Mouse (Mus musculus) heart, postnatal 0 days (tissue): ENCODE data around the gene Irak2. TPM values are rescaled to one million over a fixed set of nuclear protein-coding genes. Genes with fewer than 3 reads are reported as not detected.
A peak's percentile ranks its signal among the peaks of the same experiment; 100 is the strongest.
"Not testable (repeated sequence)": the region's sequence is repeated elsewhere in the genome, so short reads cannot be mapped to it uniquely, and the experiment has no call there.

Experiments
- ATAC-seq: fragments of 200-750 bp; cut with Nextera tagmentation; 2 replicates; pipeline ENCODE4 v1.8.0; 2017; ENCODE audit warnings: low read depth, moderate number of reproducible peaks, moderate library complexity; ENCODE audit not compliant: insufficient read depth
- DNase-seq: peaks from one replicate; pipeline ENCODE4 v3.0.0-alpha.2; 2016; ENCODE audit warnings: low spot score
- H3K27ac ChIP-seq: fragments of 300-500 bp; sonication (generic); 2 replicates; pipeline ENCODE4 v1.5.1; 2014; ENCODE audit warnings: low read depth, mild to moderate bottlenecking
- H3K27me3 ChIP-seq: fragments of 300-500 bp; sonication (generic); 2 replicates; pipeline ENCODE4 v1.6.1; 2014; ENCODE audit warnings: low read length, mixed read lengths; ENCODE audit not compliant: control insufficient read depth, insufficient read depth
- H3K36me3 ChIP-seq: fragments of 300-500 bp; sonication (generic); replicated peaks from 2 replicates; pipeline ENCODE4 v1.6.1; 2014; ENCODE audit warnings: low read length, mixed read lengths; ENCODE audit not compliant: control insufficient read depth, insufficient read depth
- H3K4me1 ChIP-seq: fragments of 300-500 bp; sonication (generic); 2 replicates; pipeline ENCODE4 v1.6.1; 2014; ENCODE audit warnings: antibody characterized with exemption; ENCODE audit not compliant: control insufficient read depth, insufficient read depth
- H3K4me2 ChIP-seq: fragments of 300-500 bp; sonication (generic); 2 replicates; pipeline ENCODE4 v1.6.1; 2014; ENCODE audit warnings: low read depth, mild to moderate bottlenecking, low read length, moderate library complexity
- H3K4me3 ChIP-seq: fragments of 300-500 bp; sonication (generic); 2 replicates; pipeline ENCODE4 v1.5.1; 2014; ENCODE audit warnings: low read depth, low read length
- H3K9ac ChIP-seq: fragments of 300-500 bp; sonication (generic); replicated peaks from 2 replicates; pipeline ENCODE4 v1.6.1; 2014; ENCODE audit warnings: low read depth, low read length, mixed read lengths
- H3K9me3 ChIP-seq: fragments of 300-500 bp; sonication (generic); replicated peaks from 2 replicates; pipeline ENCODE4 v1.6.1; 2016; ENCODE audit warnings: low read length; ENCODE audit not compliant: control insufficient read depth
- CTCF ChIP-seq: IDR thresholded peaks from 2 replicates; pipeline ENCODE4 v1.5.1; 2016; ENCODE audit warnings: antibody characterized with exemption, control low read depth, low read depth
- EP300 ChIP-seq: IDR thresholded peaks from 2 replicates; pipeline ENCODE4 v1.6.1; 2016; ENCODE audit warnings: antibody characterized with exemption, low read depth
- WGBS: fragments of 180-500 bp; shearing (Covaris S2); extraction: QIAGEN DNeasy Blood & Tissue Kit; methylation state at CpG from one replicate; pipeline ENCODE4 v1.1.7; 2014; 5-methylcytosine and 5-hydroxymethylcytosine counted together
- polyA plus RNA-seq: library from polyadenylated mRNA; unstranded; fragments of >200 nt; fragmentation: Nextera tagmentation; extraction: Ambion mirVana; gene quantifications from 2 replicates; pipeline ENCODE4 v1.2.1, GENCODE M21; 2015
- total RNA-seq: library from RNA; depleted of rRNA; stranded (reverse); fragments of >200 nt; gene quantifications from 2 replicates; pipeline ENCODE4 v1.2.3, GENCODE M21; 2014; ENCODE audit warnings: low replicate concordance

The Irak2 gene
- total and polyA plus RNA-seq, 2 experiments from 2014 or later = 6.3 to 23.2 TPM

GRCm38 (mm10) chr6:113662964-113663700 lies 24.9 kb downstream of the Irak2 start:
- TF ChIP-seq CTCF = no peak
- TF ChIP-seq EP300 = no peak
- WGBS = 93% methylated on average over 8 of the region's 8 CpGs
- no peaks in the 10 kb centered on the region for H3K36me3 ChIP-seq
- DNase-seq (no peak), ATAC-seq (no peak)
- no peak overlapping the region for H3K27ac ChIP-seq
- H3K4me1 ChIP-seq = peaks cover 31% of the 10 kb centered on the region
- H3K9me3 ChIP-seq = no peaks in the 10 kb centered on the region
- H3K4me3 ChIP-seq = no peak overlapping the region
- no peak overlapping the region for H3K9ac ChIP-seq
- no peak overlapping the region for H3K4me2 ChIP-seq
- H3K27me3 ChIP-seq = no peaks in the 10 kb centered on the region

GRCm38 (mm10) chr6:113664305-113664704 lies 26.0 kb downstream of the Irak2 start:
- no peak overlapping the region for H3K9ac ChIP-seq
- H3K36me3 ChIP-seq = no peaks in the 10 kb centered on the region
- peaks cover 36% of the 10 kb centered on the region for H3K4me1 ChIP-seq
- no peak for DNase-seq
- H3K4me2 ChIP-seq = no peak overlapping the region
- H3K27ac ChIP-seq = no peak overlapping the region
- no peak overlapping the region for H3K4me3 ChIP-seq
- no peaks in the 10 kb centered on the region for H3K27me3 ChIP-seq
- H3K9me3 ChIP-seq = no peaks in the 10 kb centered on the region
- WGBS = 83% methylated on average over 7 of the region's 7 CpGs
- TF ChIP-seq EP300 = no peak
- TF ChIP-seq CTCF = no peak
- no peak for ATAC-seq

GRCm38 (mm10) chr6:113667611-113668122 lies 29.4 kb downstream of the Irak2 start:
- H3K9ac ChIP-seq = no peak overlapping the region
- no peaks in the 10 kb centered on the region; the same call in 1 of the 2 replicates for H3K36me3 ChIP-seq
- H3K9me3 ChIP-seq = 0 out of 2 replicates have a peak, but pooled peaks cover 3% of the 10 kb centered on the region
- TF ChIP-seq EP300 (peak; percentile 64; the same call in 1 of the 2 replicates), CTCF (no peak)
- peak; percentile 44 for ATAC-seq
- no peak for DNase-seq
- no peak overlapping the region for H3K4me2 ChIP-seq
- no peak overlapping the region for H3K4me3 ChIP-seq
- peaks cover 9% of the 10 kb centered on the region for H3K4me1 ChIP-seq
- 54% methylated on average over 8 of the region's 8 CpGs for WGBS
- no peaks in the 10 kb centered on the region for H3K27me3 ChIP-seq
- peak overlapping the region; percentile 80 for H3K27ac ChIP-seq

GRCm38 (mm10) chr6:113668287-113669154 lies 30.3 kb downstream of the Irak2 start:
- H3K36me3 ChIP-seq = peaks cover 6% of the 10 kb centered on the region
- DNase-seq (peak; percentile 43), ATAC-seq (peak; percentile 74)
- 0 out of 2 replicates have a peak overlapping the region, but pooled peaks have one; percentile 24 for H3K4me2 ChIP-seq
- no peak for TF ChIP-seq CTCF
- TF ChIP-seq EP300 = no peak
- WGBS = 45% methylated on average over 15 of the region's 15 CpGs
- H3K27ac ChIP-seq = peak overlapping the region; percentile 80
- H3K9me3 ChIP-seq = 0 out of 2 replicates have a peak, but pooled peaks cover 3% of the 10 kb centered on the region
- peaks cover 9% of the 10 kb centered on the region for H3K4me1 ChIP-seq
- no peaks in the 10 kb centered on the region for H3K27me3 ChIP-seq
- H3K9ac ChIP-seq = no peak overlapping the region
- H3K4me3 ChIP-seq = no peak overlapping the region

GRCm38 (mm10) chr6:113669821-113670220 lies 31.6 kb downstream of the Irak2 start:
- DNase-seq (no peak), ATAC-seq (no peak)
- Histone ChIP-seq H3K9ac (no peak overlapping the region), H3K4me2 (no peak overlapping the region), H3K27me3 (no peaks in the 10 kb centered on the region), H3K4me1 (peaks cover 9% of the 10 kb centered on the region), H3K27ac (peak overlapping the region; percentile 80), H3K9me3 (0 out of 2 replicates have a peak, but pooled peaks cover 3% of the 10 kb centered on the region), H3K4me3 (no peak overlapping the region), H3K36me3 (peaks cover 6% of the 10 kb centered on the region)
- 68% methylated on average over 7 of the region's 7 CpGs for WGBS
- no peak for TF ChIP-seq EP300
- TF ChIP-seq CTCF = no peak

- DNase-seq, H3K27me3 ChIP-seq, H3K27ac ChIP-seq, H3K4me3 ChIP-seq, H3K9me3 ChIP-seq, H3K4me2 ChIP-seq, ATAC-seq, H3K4me1 ChIP-seq, H3K9ac ChIP-seq, H3K36me3 ChIP-seq: not testable (repeated sequence)
- WGBS = 75% methylated on average over 1 of the region's 1 CpGs
These were observed 33.8 kb downstream of the Irak2 start for GRCm38 (mm10) chr6:113672029-113672428.
